Mouse (Mus musculus): Measurements from ENCODE around the gene Dchs1. TPM values are rescaled to one million over a fixed set of nuclear protein-coding genes. Genes with fewer than 3 reads are reported as not detected.

The Dchs1 gene
- polyA plus RNA-seq, 1 experiment from 2014 or later = 22.8 TPM

- ATAC-seq (ENCODE audit: insufficient number of reproducible peaks, low FRiP score, low TSS enrichment, low read depth) (no peak), DNase-seq (ENCODE audit: low spot score) (no peak)
- no peak overlapping the region for H3K9ac ChIP-seq (ENCODE audit: low read length)
- WGBS = 86% methylated on average over 1 of the region's 1 CpGs
- H3K4me3 ChIP-seq (ENCODE audit: low read depth, low read length) = peak overlapping the region; percentile 33; the same call in 1 of the 2 replicates
- peak overlapping the region; percentile 93; the same call in 1 of the 2 replicates for H3K27ac ChIP-seq (replicated peaks; ENCODE audit: low read depth, low read length)
- no peaks in the 10 kb centered on the region for H3K27me3 ChIP-seq (ENCODE audit: control insufficient read depth, insufficient read depth, low read length)
- H3K9me3 ChIP-seq (ENCODE audit: control insufficient read depth, low read length) = no peaks in the 10 kb centered on the region
- H3K4me2 ChIP-seq (ENCODE audit: low read depth, severe bottlenecking) = peak overlapping the region; percentile 42
- peaks cover 3% of the 10 kb centered on the region; the same call in 1 of the 2 replicates for H3K36me3 ChIP-seq (ENCODE audit: control insufficient read depth, insufficient read depth, low read length)
- H3K4me1 ChIP-seq (ENCODE audit: control insufficient read depth, insufficient read depth, low read length) = peaks cover 19% of the 10 kb centered on the region
These were observed 10.1 kb downstream of the Dchs1 start for GRCm38 (mm10) chr7:105777316-105777715.

DNA sequence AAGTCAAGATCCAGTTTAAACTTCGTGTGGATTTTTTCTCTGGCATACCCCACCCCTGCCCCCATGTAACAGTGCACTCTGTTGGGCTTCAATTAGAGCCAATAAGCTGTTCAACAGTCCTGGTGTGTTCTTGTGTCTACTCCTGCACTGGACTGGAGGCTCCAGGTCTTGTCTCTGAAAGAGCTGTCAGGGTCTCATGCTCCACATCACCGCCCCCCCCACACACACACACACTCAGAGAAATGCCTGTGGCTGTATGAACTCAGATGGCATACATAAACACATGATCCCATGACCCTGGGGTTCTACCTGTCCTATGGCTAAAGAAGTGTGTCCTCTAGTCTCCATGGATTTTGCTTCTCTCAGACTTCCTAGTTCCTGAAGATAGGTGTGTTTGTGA lies 11.4 kb downstream of the Dchs1 start:
- peaks cover 11% of the 10 kb centered on the region; the same call in 1 of the 2 replicates for H3K36me3 ChIP-seq (ENCODE audit: control insufficient read depth, insufficient read depth, low read length)
- WGBS = 86% methylated on average over 2 of the region's 2 CpGs
- no peak for ATAC-seq (ENCODE audit: insufficient number of reproducible peaks, low FRiP score, low TSS enrichment, low read depth)

DNA sequence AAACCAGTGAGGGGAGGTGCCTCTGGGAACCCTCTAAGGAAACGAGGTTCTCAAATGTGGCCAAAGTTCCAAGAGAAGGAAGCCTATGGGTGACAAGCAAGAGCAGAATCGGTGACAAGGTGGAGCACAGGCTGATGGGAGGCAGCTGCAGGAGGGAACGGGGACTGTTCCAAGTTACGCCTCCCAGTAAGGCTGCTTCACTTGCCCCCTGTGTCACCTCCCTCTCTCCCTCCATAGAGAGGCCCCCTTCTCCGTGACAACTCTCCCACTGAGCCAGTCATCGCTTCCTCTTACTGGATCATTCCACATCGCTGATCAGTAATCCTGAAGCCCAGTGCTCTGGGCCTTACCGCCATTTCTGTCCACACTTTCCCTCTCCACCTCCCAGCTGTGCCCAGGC lies 12.8 kb downstream of the Dchs1 start:
- WGBS = 69% methylated on average over 8 of the region's 8 CpGs
- H3K4me1 ChIP-seq (ENCODE audit: control insufficient read depth, insufficient read depth, low read length) = peaks cover 19% of the 10 kb centered on the region
- H3K4me2 ChIP-seq (ENCODE audit: low read depth, severe bottlenecking) = no peak overlapping the region
- no peaks in the 10 kb centered on the region for H3K9me3 ChIP-seq (ENCODE audit: control insufficient read depth, low read length)
- H3K4me3 ChIP-seq (ENCODE audit: low read depth, low read length) = no peak overlapping the region
- no peaks in the 10 kb centered on the region for H3K27me3 ChIP-seq (ENCODE audit: control insufficient read depth, insufficient read depth, low read length)
- ATAC-seq (ENCODE audit: insufficient number of reproducible peaks, low FRiP score, low TSS enrichment, low read depth) (no peak), DNase-seq (ENCODE audit: low spot score) (no peak)
- H3K27ac ChIP-seq (replicated peaks; ENCODE audit: low read depth, low read length) = no peak overlapping the region
- no peak overlapping the region for H3K9ac ChIP-seq (ENCODE audit: low read length)
- H3K36me3 ChIP-seq (ENCODE audit: control insufficient read depth, insufficient read depth, low read length) = peaks cover 16% of the 10 kb centered on the region

More for the DNA sequence above, 11.4 kb downstream of the Dchs1 start:
- H3K27me3 ChIP-seq (ENCODE audit: control insufficient read depth, insufficient read depth, low read length) = no peaks in the 10 kb centered on the region
- H3K4me3 ChIP-seq (ENCODE audit: low read depth, low read length) = no peak overlapping the region
- no peak overlapping the region for H3K27ac ChIP-seq (replicated peaks; ENCODE audit: low read depth, low read length)
- DNase-seq (ENCODE audit: low spot score) = no peak
- H3K4me2 ChIP-seq (ENCODE audit: low read depth, severe bottlenecking) = no peak overlapping the region
- H3K9ac ChIP-seq (ENCODE audit: low read length) = no peak overlapping the region
- H3K9me3 ChIP-seq (ENCODE audit: control insufficient read depth, low read length) = no peaks in the 10 kb centered on the region
- peaks cover 19% of the 10 kb centered on the region for H3K4me1 ChIP-seq (ENCODE audit: control insufficient read depth, insufficient read depth, low read length)

DNA sequence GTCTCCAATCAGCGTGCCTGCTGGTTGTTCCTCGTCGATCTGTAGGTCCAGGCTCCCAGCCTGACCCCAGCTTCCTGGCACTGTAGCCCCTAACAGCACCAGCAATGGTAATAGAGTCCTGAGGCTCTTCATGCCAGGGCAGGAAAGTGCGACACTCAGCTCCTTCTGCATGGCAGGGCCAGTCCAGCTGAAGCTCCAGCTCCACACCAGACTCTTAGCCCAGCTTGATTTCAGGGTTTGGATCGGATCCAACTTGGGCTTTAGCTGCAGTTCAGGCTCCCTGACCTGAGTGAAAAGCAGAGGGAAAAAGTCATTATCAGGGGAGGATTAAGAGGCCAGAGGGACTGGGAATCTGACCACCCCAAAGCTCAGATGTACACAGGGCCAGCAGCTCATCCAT lies 14.4 kb downstream of the Dchs1 start:
- no peak overlapping the region for H3K4me3 ChIP-seq (ENCODE audit: low read depth, low read length)
- peaks cover 16% of the 10 kb centered on the region for H3K36me3 ChIP-seq (ENCODE audit: control insufficient read depth, insufficient read depth, low read length)

DNA sequence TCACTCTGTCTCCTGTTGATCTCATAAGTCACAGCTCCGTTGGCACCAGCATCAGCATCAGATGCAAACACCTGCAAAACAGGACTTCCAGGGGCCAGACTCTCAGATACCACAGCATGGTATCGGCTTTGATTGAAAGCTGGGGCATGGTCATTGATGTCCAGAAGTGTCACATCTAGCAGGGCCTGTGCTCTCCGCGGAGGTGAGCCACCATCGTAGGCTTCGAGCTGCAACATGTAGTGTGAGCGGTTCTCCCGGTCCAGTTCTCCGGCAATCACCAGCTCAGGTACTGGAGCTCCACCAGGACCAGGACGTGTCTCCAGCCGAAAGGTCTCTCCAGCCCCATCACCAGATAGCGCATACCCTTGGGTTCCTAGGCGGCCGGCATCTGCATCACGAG lies 15.1 kb downstream of the Dchs1 start:
- Histone ChIP-seq H3K9ac (ENCODE audit: low read length) (no peak overlapping the region), H3K4me2 (ENCODE audit: low read depth, severe bottlenecking) (no peak overlapping the region), H3K36me3 (ENCODE audit: control insufficient read depth, insufficient read depth, low read length) (peaks cover 16% of the 10 kb centered on the region), H3K4me1 (ENCODE audit: control insufficient read depth, insufficient read depth, low read length) (peaks cover 19% of the 10 kb centered on the region), H3K9me3 (ENCODE audit: control insufficient read depth, low read length) (no peaks in the 10 kb centered on the region), H3K4me3 (ENCODE audit: low read depth, low read length) (no peak overlapping the region), H3K27ac (replicated peaks; ENCODE audit: low read depth, low read length) (no peak overlapping the region), H3K27me3 (ENCODE audit: control insufficient read depth, insufficient read depth, low read length) (no peaks in the 10 kb centered on the region)
- DNase-seq (ENCODE audit: low spot score) = no peak
- no peak for ATAC-seq (ENCODE audit: insufficient number of reproducible peaks, low FRiP score, low TSS enrichment, low read depth)
- WGBS = 98% methylated on average over 15 of the region's 15 CpGs

More for the DNA sequence above, 14.4 kb downstream of the Dchs1 start:
- Histone ChIP-seq H3K4me1 (ENCODE audit: control insufficient read depth, insufficient read depth, low read length) (peaks cover 18% of the 10 kb centered on the region), H3K27ac (replicated peaks; ENCODE audit: low read depth, low read length) (no peak overlapping the region), H3K9me3 (ENCODE audit: control insufficient read depth, low read length) (no peaks in the 10 kb centered on the region), H3K4me2 (ENCODE audit: low read depth, severe bottlenecking) (no peak overlapping the region), H3K27me3 (ENCODE audit: control insufficient read depth, insufficient read depth, low read length) (no peaks in the 10 kb centered on the region), H3K9ac (ENCODE audit: low read length) (no peak overlapping the region)
- ATAC-seq (ENCODE audit: insufficient number of reproducible peaks, low FRiP score, low TSS enrichment, low read depth) = no peak
- DNase-seq (ENCODE audit: low spot score) = no peak
- WGBS = 93% methylated on average over 5 of the region's 5 CpGs

- Histone ChIP-seq H3K4me3 (ENCODE audit: low read depth, low read length) (no peak overlapping the region), H3K4me1 (ENCODE audit: control insufficient read depth, insufficient read depth, low read length) (peaks cover 14% of the 10 kb centered on the region; the same call in 1 of the 2 replicates), H3K4me2 (ENCODE audit: low read depth, severe bottlenecking) (no peak overlapping the region), H3K27me3 (ENCODE audit: control insufficient read depth, insufficient read depth, low read length) (no peaks in the 10 kb centered on the region), H3K9ac (ENCODE audit: low read length) (no peak overlapping the region), H3K27ac (replicated peaks; ENCODE audit: low read depth, low read length) (no peak overlapping the region), H3K9me3 (ENCODE audit: control insufficient read depth, low read length) (no peaks in the 10 kb centered on the region), H3K36me3 (ENCODE audit: control insufficient read depth, insufficient read depth, low read length) (peaks cover 22% of the 10 kb centered on the region)
- DNase-seq (ENCODE audit: low spot score) (no peak), ATAC-seq (ENCODE audit: insufficient number of reproducible peaks, low FRiP score, low TSS enrichment, low read depth) (no peak)
- WGBS = 95% methylated on average over 3 of the region's 3 CpGs
These were observed 17.5 kb downstream of the Dchs1 start for GRCm38 (mm10) chr7:105769959-105770358.

- H3K9me3 ChIP-seq (ENCODE audit: control insufficient read depth, low read length) = no peaks in the 10 kb centered on the region
- H3K4me1 ChIP-seq (ENCODE audit: control insufficient read depth, insufficient read depth, low read length) = peaks cover 16% of the 10 kb centered on the region; the same call in 1 of the 2 replicates
- H3K36me3 ChIP-seq (ENCODE audit: control insufficient read depth, insufficient read depth, low read length) = peaks cover 35% of the 10 kb centered on the region
- H3K27me3 ChIP-seq (ENCODE audit: control insufficient read depth, insufficient read depth, low read length) = no peaks in the 10 kb centered on the region
- ATAC-seq (ENCODE audit: insufficient number of reproducible peaks, low FRiP score, low TSS enrichment, low read depth) (0 out of 2 replicates have a peak, but pooled peaks have one; percentile 14), DNase-seq (ENCODE audit: low spot score) (no peak)
- no peak overlapping the region for H3K4me3 ChIP-seq (ENCODE audit: low read depth, low read length)
- 21% methylated on average over 6 of the region's 6 CpGs for WGBS
- H3K9ac ChIP-seq (ENCODE audit: low read length) = no peak overlapping the region
- peak overlapping the region; percentile 22; the same call in 1 of the 2 replicates for H3K4me2 ChIP-seq (ENCODE audit: low read depth, severe bottlenecking)
- H3K27ac ChIP-seq (replicated peaks; ENCODE audit: low read depth, low read length) = peak overlapping the region; percentile 36; the same call in 1 of the 2 replicates
These were observed 19.7 kb downstream of the Dchs1 start for GRCm38 (mm10) chr7:105767729-105768165.

GRCm38 (mm10) chr7:105764331-105764730 lies 23.1 kb downstream of the Dchs1 start:
- WGBS = 94% methylated on average over 11 of the region's 11 CpGs
- ATAC-seq (ENCODE audit: insufficient number of reproducible peaks, low FRiP score, low TSS enrichment, low read depth) = no peak
- DNase-seq (ENCODE audit: low spot score) = no peak
- Histone ChIP-seq H3K9me3 (ENCODE audit: control insufficient read depth, low read length) (no peaks in the 10 kb centered on the region), H3K4me3 (ENCODE audit: low read depth, low read length) (no peak overlapping the region), H3K4me2 (ENCODE audit: low read depth, severe bottlenecking) (no peak overlapping the region), H3K36me3 (ENCODE audit: control insufficient read depth, insufficient read depth, low read length) (peaks cover 28% of the 10 kb centered on the region), H3K27ac (replicated peaks; ENCODE audit: low read depth, low read length) (no peak overlapping the region), H3K27me3 (ENCODE audit: control insufficient read depth, insufficient read depth, low read length) (no peaks in the 10 kb centered on the region), H3K9ac (ENCODE audit: low read length) (no peak overlapping the region), H3K4me1 (ENCODE audit: control insufficient read depth, insufficient read depth, low read length) (peaks cover 19% of the 10 kb centered on the region; the same call in 1 of the 2 replicates)
